Mouse (Mus musculus) lung, adult 2 months (tissue): ENCODE measurements around the gene Wfdc21.

ENCODE experiments used
- CTCF ChIP-seq: fragments of 200-500 bp; IDR thresholded peaks from 2 replicates; pipeline ENCODE4 v1.5.1; 2011; ENCODE audit warnings: mild to moderate bottlenecking, low read length, control low read depth; ENCODE audit not compliant: insufficient read depth
- POLR2A ChIP-seq: fragments of 200-500 bp; IDR thresholded peaks from 2 replicates; pipeline ENCODE4 v1.6.1; 2011; ENCODE audit warnings: low read depth, mild to moderate bottlenecking, control low read depth, low read length, borderline replicate concordance; ENCODE audit errors: extremely low read depth

DNA sequence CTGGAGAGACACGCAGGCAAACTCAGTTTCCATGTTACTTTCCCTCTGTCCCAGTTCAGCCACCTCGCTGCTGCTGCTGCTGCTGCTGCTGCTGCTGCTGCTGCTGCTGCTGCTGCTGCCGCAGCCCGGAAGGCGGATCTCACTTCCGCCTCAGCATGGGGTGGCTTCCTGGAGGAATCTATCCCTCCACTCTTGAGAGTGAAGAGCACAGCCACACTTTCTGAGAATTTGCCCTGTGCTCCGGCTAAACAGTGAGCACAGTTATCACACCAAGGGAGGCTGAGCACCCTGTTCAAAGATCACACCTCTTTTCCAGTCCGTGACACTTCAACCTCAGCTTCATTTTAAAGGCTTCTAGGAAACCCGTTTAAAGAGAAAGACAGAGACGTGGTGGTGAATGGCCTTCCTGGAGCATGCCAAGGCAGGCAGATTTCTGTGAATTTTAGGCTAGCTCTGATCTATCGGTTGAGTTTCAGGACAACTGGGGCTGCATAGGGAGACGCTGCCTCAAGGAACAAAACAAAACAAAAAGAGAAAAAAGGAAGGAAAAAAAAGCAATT is 53.2 kb downstream of the Wfdc21 start:
- TF ChIP-seq POLR2A, result no peak
- no peak for TF ChIP-seq CTCF
